ENCODE assay signal across 10 mouse cellular contexts in the genomic region with DNA sequence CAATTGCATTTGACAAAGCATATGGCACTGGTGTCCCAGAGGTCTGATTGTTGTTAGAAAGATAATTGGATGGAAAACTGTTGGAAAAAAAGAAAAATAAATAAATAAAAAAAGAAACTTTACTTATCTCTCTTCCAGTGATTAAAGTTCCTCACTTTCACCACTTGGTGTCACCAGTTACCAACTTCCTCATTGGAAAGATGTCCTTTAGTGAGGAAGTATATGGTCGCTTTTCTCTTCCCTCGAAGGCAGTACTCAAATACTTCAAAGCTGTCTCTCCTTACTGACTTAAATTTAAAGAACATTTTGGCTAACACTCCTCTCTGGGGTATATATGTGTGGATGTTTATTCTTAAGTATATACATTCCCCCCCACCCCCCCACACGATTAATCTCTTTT. TPM values are rescaled to one million over a fixed set of nuclear protein-coding genes. Genes with fewer than 3 reads are reported as not detected.
A peak's percentile ranks its signal among the peaks of the same experiment; 100 is the strongest.
DNase-seq lines count a peak whose midpoint lies in the region; ATAC-seq and TF ChIP-seq lines count a peak whose summit lies in the region.
"Had no signal": no experiment of that assay in that cellular context is flagged by ENCODE, and none has a peak within 500 bp of the region (broad histone marks: within the 10 kb centered on the region; RNA-seq: fewer than 3 reads in every experiment).

No protein-coding gene starts in this region.

- H3K27ac ChIP-seq in heart, adult 2 months, result no peak overlapping the region
- no peak overlapping the region for H3K27ac ChIP-seq in heart, embryonic 11.5 days (ENCODE audit: low read depth, low read length)
- H3K27ac ChIP-seq in lung, postnatal 0 days (ENCODE audit: low read length), result no peak overlapping the region
- H3K27ac ChIP-seq: heart, embryonic 13.5 days had no signal

- no peaks in the 10 kb centered on the region for H3K9me3 ChIP-seq in heart, embryonic 11.5 days (replicated peaks; ENCODE audit: control insufficient read depth, low read length)
- no peaks in the 10 kb centered on the region for H3K9me3 ChIP-seq in lung, postnatal 0 days (ENCODE audit: low read length)
- H3K9me3 ChIP-seq: heart, embryonic 13.5 days had no signal

- peak; percentile 89 for TF ChIP-seq CTCF in heart, adult 2 months (IDR thresholded peaks at IDR 0.05)
- peak; percentile 78 for TF ChIP-seq CTCF in lung, postnatal 0 days (IDR thresholded peaks at IDR 0.05)

- 30% methylated on average over 3 of the region's 3 CpGs for WGBS in heart, adult 2 months
- 59% methylated on average over 3 of the region's 3 CpGs for WGBS in heart, embryonic 11.5 days (ENCODE audit: insufficient replicate concordance)
- WGBS in lung, postnatal 0 days, result 28% methylated on average over 3 of the region's 3 CpGs

- intact Hi-C loops in heart, adult 2 months (cut with DNase I), result loop anchor here (1.0 kb wide), 1 partner anchor 29 kb away; no protein-coding TSS in a partner anchor
- intact Hi-C loops in gastrocnemius, postnatal 14 days (cut with DNase I; ENCODE audit: low total_unique reads), result loop anchor here (5.0 kb wide), 1 partner anchor 240 kb away; no protein-coding TSS in a partner anchor

- H3K4me3 ChIP-seq in heart, adult 2 months, result no peak overlapping the region
- H3K4me3 ChIP-seq in heart, embryonic 11.5 days (ENCODE audit: low read depth, low read length), result no peak overlapping the region
- H3K4me3 ChIP-seq in lung, postnatal 0 days (ENCODE audit: low read depth, low read length), result no peak overlapping the region
- H3K4me3 ChIP-seq: heart, embryonic 13.5 days; myocyte had no signal

- peaks cover 25% of the 10 kb centered on the region for H3K36me3 ChIP-seq in heart, adult 2 months (ENCODE audit: control insufficient read depth, insufficient read depth, low read length)
- peaks cover 24% of the 10 kb centered on the region for H3K36me3 ChIP-seq in heart, embryonic 11.5 days (ENCODE audit: control insufficient read depth, insufficient read depth, low read length)
- peaks cover 15% of the 10 kb centered on the region for H3K36me3 ChIP-seq in lung, postnatal 0 days (ENCODE audit: insufficient read depth, low read length)

- H3K79me2 ChIP-seq in heart, adult 2 months (replicated peaks; ENCODE audit: control insufficient read depth, insufficient read depth, low read length), result no peaks in the 10 kb centered on the region

- no peak for TF ChIP-seq EP300 in heart, adult 2 months (IDR thresholded peaks at IDR 0.05; ENCODE audit: insufficient read depth, low read depth, low read length)
- TF ChIP-seq EP300 in lung, postnatal 0 days (IDR thresholded peaks at IDR 0.05), result no peak

- no peak for TF ChIP-seq POLR2A in heart, adult 2 months (IDR thresholded peaks at IDR 0.05; ENCODE audit: insufficient read depth, low read depth, low read length)

- H3K9ac ChIP-seq in heart, adult 2 months (ENCODE audit: low read depth, low read length), result no peak overlapping the region
- H3K9ac ChIP-seq in heart, embryonic 11.5 days (ENCODE audit: low read depth, low read length), result no peak overlapping the region
- no peak overlapping the region for H3K9ac ChIP-seq in lung, postnatal 0 days (replicated peaks; ENCODE audit: low read depth)
- H3K9ac ChIP-seq: heart, embryonic 13.5 days had no signal

- ATAC-seq in heart, embryonic 11.5 days (replicated peaks; ENCODE audit: insufficient number of reproducible peaks, low FRiP score, low TSS enrichment), result no peak
- 0 out of 2 replicates have a peak, but pooled peaks have one; percentile 29 for ATAC-seq in lung, postnatal 0 days

- no peak overlapping the region for H3K4me2 ChIP-seq in heart, embryonic 11.5 days
- H3K4me2 ChIP-seq in lung, postnatal 0 days (replicated peaks; ENCODE audit: low read depth, low read length), result no peak overlapping the region
- H3K4me2 ChIP-seq: heart, embryonic 13.5 days had no signal

- DNase-seq in heart, adult 2 months, result no peak
- peak; percentile 59 for DNase-seq in CD4-positive helper T cell, adult 2 months (ENCODE audit: low read depth, low spot score)
- peak; percentile 56 for DNase-seq in c-Kit-positive CD71-positive TER-119-negative erythroid progenitor cells, embryonic 14.5 days (ENCODE audit: low read depth)
- DNase-seq in lung, postnatal 0 days (ENCODE audit: low spot score), result peak; percentile 81
- DNase-seq in layer of hippocampus, adult 11-12 months (ENCODE audit: low spot score), result no peak
- no peak for DNase-seq in gastrocnemius, postnatal 14 days
- DNase-seq in cerebellum, postnatal 36 days, result no peak

- H3K4me1 ChIP-seq in heart, adult 2 months (ENCODE audit: control insufficient read depth, insufficient read depth, low read length), result no peaks in the 10 kb centered on the region
- H3K4me1 ChIP-seq in heart, embryonic 11.5 days (ENCODE audit: control insufficient read depth, insufficient read depth, low read length), result peaks cover 3% of the 10 kb centered on the region; the same call in 1 of the 2 replicates
- no peaks in the 10 kb centered on the region for H3K4me1 ChIP-seq in lung, postnatal 0 days (ENCODE audit: insufficient read depth, low read depth, low read length)

- no peaks in the 10 kb centered on the region for H3K27me3 ChIP-seq in heart, adult 2 months (ENCODE audit: control insufficient read depth, insufficient read depth, low read length)
- no peaks in the 10 kb centered on the region for H3K27me3 ChIP-seq in heart, embryonic 11.5 days (ENCODE audit: control insufficient read depth, insufficient read depth, low read length)
- H3K27me3 ChIP-seq in lung, postnatal 0 days (replicated peaks; ENCODE audit: insufficient read depth, low read length), result no peaks in the 10 kb centered on the region
- H3K27me3 ChIP-seq: heart, embryonic 13.5 days had no signal

RNA-seq across cellular contexts. Expression of a gene that starts 28.1 kb away (rescaled TPM):
- total RNA-seq in heart, adult 2 months (2021), result 100 to 1,000 TPM; 314 to 407 TPM
- 94.5 and 121 TPM in 2 replicates for polyA plus RNA-seq in heart, adult 2 months (2012; rRNA removed)
- 133 and 139 TPM in 2 replicates for polyA plus RNA-seq in heart, embryonic 11.5 days (2014; fragmentation: Nextera tagmentation; extraction: Ambion mirVana)
- 173 and 175 TPM in 2 replicates for polyA plus RNA-seq in lung, postnatal 0 days (2015; fragmentation: Nextera tagmentation; extraction: Ambion mirVana)
- 100 to 1,000 TPM; 269 to 286 TPM for total RNA-seq in gastrocnemius, postnatal 14 days (2021)

Comparison
In these comparisons a context has a peak if more than half of its experiments do, and no peak if none do; other contexts are left out.
1. DNase-seq: peak in CD4-positive helper T cell, adult 2 months (single experiment), c-Kit-positive CD71-positive TER-119-negative erythroid progenitor cells, embryonic 14.5 days (single experiment) and lung, postnatal 0 days (single experiment); none in heart, adult 2 months (0 of 2), layer of hippocampus, adult 11-12 months (single experiment), gastrocnemius, postnatal 14 days (single experiment) and cerebellum, postnatal 36 days (0 of 2).